Mouse (Mus musculus) liver, embryonic 16.5 days (tissue): ENCODE data around the gene Tacc2. TPM values are rescaled to one million over a fixed set of nuclear protein-coding genes. Genes with fewer than 3 reads are reported as not detected.
"Not testable (repeated sequence)": the region's sequence is repeated elsewhere in the genome, so short reads cannot be mapped to it uniquely, and the experiment has no call there.

Experiments
- ATAC-seq: fragments of 200-750 bp; cut with Nextera tagmentation; 2 replicates; pipeline ENCODE4 v1.8.0; 2017; ENCODE audit warnings: low read depth, mild to moderate bottlenecking, moderate number of reproducible peaks, moderate library complexity
- H3K27ac ChIP-seq: fragments of 300-500 bp; sonication (generic); 2 replicates; pipeline ENCODE4 v1.5.1; 2014; ENCODE audit warnings: mild to moderate bottlenecking, low read length
- H3K27me3 ChIP-seq: fragments of 300-500 bp; sonication (generic); 2 replicates; pipeline ENCODE4 v1.6.1; 2014; ENCODE audit warnings: low read depth, low read length, mixed read lengths; ENCODE audit not compliant: control insufficient read depth, insufficient read depth
- H3K36me3 ChIP-seq: fragments of 300-500 bp; sonication (generic); 2 replicates; pipeline ENCODE4 v1.6.1; 2014; ENCODE audit warnings: mild to moderate bottlenecking; ENCODE audit not compliant: control insufficient read depth, insufficient read depth
- H3K4me1 ChIP-seq: fragments of 300-500 bp; sonication (generic); 2 replicates; pipeline ENCODE4 v1.6.1; 2014; ENCODE audit warnings: low read depth, low read length, mixed read lengths; ENCODE audit not compliant: control insufficient read depth
- H3K4me2 ChIP-seq: fragments of 300-500 bp; sonication (generic); 2 replicates; pipeline ENCODE4 v1.6.1; 2014; ENCODE audit warnings: low read depth, low read length, mixed read lengths
- H3K4me3 ChIP-seq: fragments of 300-500 bp; sonication (generic); 2 replicates; pipeline ENCODE4 v1.5.1; 2014; ENCODE audit warnings: low read depth, mild to moderate bottlenecking, low read length
- H3K9ac ChIP-seq: fragments of 300-500 bp; sonication (generic); 2 replicates; pipeline ENCODE4 v1.6.1; 2014; ENCODE audit warnings: low read depth, low read length
- H3K9me3 ChIP-seq: fragments of 300-500 bp; sonication (generic); replicated peaks from 2 replicates; pipeline ENCODE4 v1.6.1; 2016; ENCODE audit warnings: low read length; ENCODE audit not compliant: control insufficient read depth
- WGBS: fragments of 180-500 bp; shearing (Covaris S2); extraction: QIAGEN DNeasy Blood & Tissue Kit; methylation state at CpG from one replicate; pipeline ENCODE4 v1.1.7; 2014; ENCODE audit not compliant: insufficient replicate concordance; 5-methylcytosine and 5-hydroxymethylcytosine counted together
- polyA plus RNA-seq: library from polyadenylated mRNA; unstranded; fragments of >200 nt; fragmentation: Nextera tagmentation; extraction: Ambion mirVana; gene quantifications from 2 replicates; pipeline ENCODE4 v1.2.1, GENCODE M21; 2015

Tacc2 gene
- polyA plus RNA-seq, 1 experiment from 2014 or later = 3.3 TPM

- Histone ChIP-seq H3K27ac (no peak overlapping the region), H3K36me3 (no peaks in the 10 kb centered on the region), H3K9me3 (0 out of 2 replicates have a peak, but pooled peaks cover 3% of the 10 kb centered on the region), H3K9ac (no peak overlapping the region), H3K4me3 (no peak overlapping the region), H3K27me3 (no peaks in the 10 kb centered on the region), H3K4me2 (no peak overlapping the region), H3K4me1 (no peaks in the 10 kb centered on the region)
- 65% methylated on average over 5 of the region's 5 CpGs for whole genome bisulfite sequencing
- no peak for ATAC-seq
Observed at GRCm38 (mm10) chr7:130662250-130662649, 85.0 kb downstream of the Tacc2 start.

- Histone ChIP-seq H3K4me2 (no peak overlapping the region), H3K36me3 (no peaks in the 10 kb centered on the region), H3K9me3 (0 out of 2 replicates have a peak, but pooled peaks cover 3% of the 10 kb centered on the region), H3K9ac (no peak overlapping the region), H3K27me3 (no peaks in the 10 kb centered on the region), H3K4me3 (no peak overlapping the region), H3K27ac (no peak overlapping the region), H3K4me1 (no peaks in the 10 kb centered on the region)
- WGBS = 70% methylated on average over 4 of the region's 4 CpGs
- no peak for ATAC-seq
Observed at GRCm38 (mm10) chr7:130662869-130663268, 85.6 kb downstream of the Tacc2 start.

DNA sequence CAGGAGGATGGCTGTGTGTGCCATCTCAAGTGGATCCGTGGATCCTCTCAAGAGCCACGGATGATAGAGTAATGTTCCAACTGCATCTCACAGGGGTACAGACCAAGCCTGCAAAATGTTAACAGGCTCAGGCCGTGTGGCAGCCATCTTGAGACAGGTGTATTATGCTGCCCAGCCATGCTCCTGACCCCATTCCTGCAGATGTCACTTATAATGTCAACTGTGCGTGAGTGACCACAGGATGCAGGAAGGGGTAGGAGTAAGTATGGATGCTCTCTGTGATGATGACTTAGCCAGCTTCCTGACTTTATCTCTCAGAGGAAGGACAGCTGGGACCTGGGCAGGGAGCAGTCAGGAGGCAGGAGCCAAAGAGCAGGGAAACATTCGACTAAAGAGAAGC lies 86.8 kb downstream of the Tacc2 start:
- no peaks in the 10 kb centered on the region for H3K36me3 ChIP-seq
- no peaks in the 10 kb centered on the region for H3K27me3 ChIP-seq
- peaks cover 4% of the 10 kb centered on the region for H3K4me1 ChIP-seq
- no peak overlapping the region for H3K4me3 ChIP-seq
- no peak overlapping the region for H3K4me2 ChIP-seq
- 0 out of 2 replicates have a peak, but pooled peaks cover 3% of the 10 kb centered on the region for H3K9me3 ChIP-seq
- WGBS = 70% methylated on average over 5 of the region's 5 CpGs
- H3K9ac ChIP-seq = no peak overlapping the region
- H3K27ac ChIP-seq = no peak overlapping the region
- no peak for ATAC-seq

- no peaks in the 10 kb centered on the region for H3K36me3 ChIP-seq
- H3K9ac ChIP-seq = no peak overlapping the region
- ATAC-seq = no peak
- no peak overlapping the region for H3K27ac ChIP-seq
- H3K4me2 ChIP-seq = no peak overlapping the region
- WGBS = 69% methylated on average over 5 of the region's 5 CpGs
- H3K4me3 ChIP-seq = no peak overlapping the region
- H3K9me3 ChIP-seq = 0 out of 2 replicates have a peak, but pooled peaks cover 3% of the 10 kb centered on the region
- H3K4me1 ChIP-seq = peaks cover 10% of the 10 kb centered on the region
- no peaks in the 10 kb centered on the region for H3K27me3 ChIP-seq
Observed at GRCm38 (mm10) chr7:130664629-130665028, 87.4 kb downstream of the Tacc2 start.

- Histone ChIP-seq H3K4me3 (no peak overlapping the region), H3K36me3 (no peaks in the 10 kb centered on the region), H3K27ac (no peak overlapping the region), H3K4me2 (no peak overlapping the region), H3K9ac (no peak overlapping the region), H3K4me1 (peaks cover 14% of the 10 kb centered on the region), H3K9me3 (0 out of 2 replicates have a peak, but pooled peaks cover 3% of the 10 kb centered on the region), H3K27me3 (no peaks in the 10 kb centered on the region)
- 81% methylated on average over 9 of the region's 9 CpGs for WGBS
- no peak for ATAC-seq
Observed at GRCm38 (mm10) chr7:130665358-130665757, 88.1 kb downstream of the Tacc2 start.

- not testable (repeated sequence) for H3K4me3 ChIP-seq, H3K9me3 ChIP-seq, H3K9ac ChIP-seq, H3K27me3 ChIP-seq, H3K36me3 ChIP-seq, ATAC-seq, H3K27ac ChIP-seq, H3K4me2 ChIP-seq
- peaks cover 14% of the 10 kb centered on the region for H3K4me1 ChIP-seq
- WGBS = 65% methylated on average over 1 of the region's 1 CpGs
Observed at GRCm38 (mm10) chr7:130668013-130668412, 90.8 kb downstream of the Tacc2 start.

GRCm38 (mm10) chr7:130668729-130669281 lies 91.6 kb downstream of the Tacc2 start:
- H3K27me3 ChIP-seq = no peaks in the 10 kb centered on the region
- H3K27ac ChIP-seq = peak overlapping the region; percentile 34; the same call in 1 of the 2 replicates
- peaks cover 14% of the 10 kb centered on the region for H3K4me1 ChIP-seq
- peak; percentile 31; the same call in 1 of the 2 replicates for ATAC-seq
- no peaks in the 10 kb centered on the region for H3K36me3 ChIP-seq
- no peak overlapping the region for H3K9ac ChIP-seq
- 0 out of 2 replicates have a peak, but pooled peaks cover 3% of the 10 kb centered on the region for H3K9me3 ChIP-seq
- no peak overlapping the region for H3K4me2 ChIP-seq
- no peak overlapping the region for H3K4me3 ChIP-seq
- WGBS = 45% methylated on average over 7 of the region's 7 CpGs

- 34% methylated on average over 8 of the region's 8 CpGs for WGBS
- Histone ChIP-seq H3K4me2 (no peak overlapping the region), H3K27ac (peak overlapping the region; percentile 34)
Observed at GRCm38 (mm10) chr7:130669370-130669881, 92.2 kb downstream of the Tacc2 start.

DNA sequence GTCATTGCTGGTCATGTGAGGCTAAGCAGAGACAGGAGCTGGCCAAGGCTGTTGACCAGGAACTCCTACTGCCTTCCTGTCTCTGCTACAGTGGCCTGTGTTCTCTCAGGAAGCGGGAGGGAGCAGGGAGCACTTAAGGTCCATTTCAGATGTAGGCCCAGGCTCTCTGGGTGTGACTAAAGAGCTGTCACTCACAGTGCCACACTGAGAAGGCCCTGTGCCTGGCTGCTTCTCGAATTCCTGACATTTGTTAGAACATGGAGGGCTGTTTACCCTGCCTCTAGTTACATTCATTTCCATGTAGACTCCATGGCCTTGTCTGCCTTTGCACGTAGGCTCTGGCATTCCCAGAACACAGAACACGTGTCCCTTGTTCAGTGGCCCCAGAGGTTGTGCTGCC lies 93.1 kb downstream of the Tacc2 start:
- 54% methylated on average over 4 of the region's 4 CpGs for WGBS
- Histone ChIP-seq H3K27ac (no peak overlapping the region), H3K27me3 (no peaks in the 10 kb centered on the region), H3K9me3 (0 out of 2 replicates have a peak, but pooled peaks cover 3% of the 10 kb centered on the region), H3K4me1 (peaks cover 14% of the 10 kb centered on the region), H3K4me3 (no peak overlapping the region), H3K4me2 (no peak overlapping the region), H3K36me3 (no peaks in the 10 kb centered on the region), H3K9ac (no peak overlapping the region)
- no peak for ATAC-seq

More at GRCm38 (mm10) chr7:130669370-130669881, 92.2 kb downstream of the Tacc2 start:
- Histone ChIP-seq H3K9ac (no peak overlapping the region), H3K9me3 (0 out of 2 replicates have a peak, but pooled peaks cover 3% of the 10 kb centered on the region), H3K27me3 (no peaks in the 10 kb centered on the region), H3K4me1 (peaks cover 14% of the 10 kb centered on the region), H3K36me3 (no peaks in the 10 kb centered on the region), H3K4me3 (no peak overlapping the region)
- peak; percentile 66 for ATAC-seq
